Comparison of ENCODE assay signal across 9 mouse cellular contexts in the genomic region with DNA sequence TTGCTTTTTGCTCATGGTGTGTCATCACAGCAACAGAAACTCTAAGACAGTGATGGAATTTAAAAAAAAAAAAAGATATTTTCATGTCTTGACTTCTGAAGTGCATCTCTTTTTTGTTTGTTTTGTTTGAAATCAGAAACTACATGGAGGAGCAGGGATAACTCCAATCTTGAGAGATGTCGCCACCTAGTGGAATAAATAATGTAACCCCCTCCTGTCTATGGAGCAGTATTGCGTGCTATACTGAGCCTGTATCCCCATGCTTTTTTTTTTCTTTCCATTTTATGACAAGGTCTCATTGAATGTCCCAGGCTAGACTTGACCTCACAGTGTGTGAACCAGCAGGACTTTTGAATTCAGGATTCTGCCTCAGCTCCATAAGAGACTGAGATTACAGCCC. TPM values are rescaled to one million over a fixed set of nuclear protein-coding genes. Genes with fewer than 3 reads are reported as not detected.
A peak's percentile ranks its signal among the peaks of the same experiment; 100 is the strongest.
DNase-seq lines count a peak whose midpoint lies in the region; ATAC-seq and TF ChIP-seq lines count a peak whose summit lies in the region.
"Had no signal": no experiment of that assay in that cellular context is flagged by ENCODE, and none has a peak within 500 bp of the region (broad histone marks: within the 10 kb centered on the region; RNA-seq: fewer than 3 reads in every experiment).

No protein-coding gene starts in this region.

- no peaks in the 10 kb centered on the region for H3K9me3 ChIP-seq in kidney, embryonic 16.5 days (ENCODE audit: low read length)
- H3K9me3 ChIP-seq: neural tube, embryonic 12.5 days had no signal

- TF ChIP-seq POLR2A in bone marrow, adult 2 months (IDR thresholded peaks at IDR 0.05; ENCODE audit: borderline replicate concordance, control insufficient read depth, low read depth, low read length): no peak

- ATAC-seq in kidney, embryonic 16.5 days (ENCODE audit: low FRiP score, low TSS enrichment): peak; percentile 67; the same call in 1 of the 2 replicates
- ATAC-seq in megakaryocyte progenitor cell, adult 5-6 weeks (replicated peaks; ENCODE audit: poor library complexity): peak; percentile 92

- H3K4me3 ChIP-seq in bone marrow, adult 2 months (replicated peaks; ENCODE audit: control insufficient read depth, low read depth, low read length): no peak overlapping the region
- no peak overlapping the region for H3K4me3 ChIP-seq in kidney, embryonic 16.5 days (ENCODE audit: low read length)
- H3K4me3 ChIP-seq: neural tube, embryonic 12.5 days had no signal

- H3K36me3 ChIP-seq in kidney, embryonic 16.5 days (ENCODE audit: insufficient read depth, low read length): peaks cover 11% of the 10 kb centered on the region

- peak; percentile 38 for DNase-seq in left cerebral cortex, adult 11 months (ENCODE audit: low spot score)
- DNase-seq in left cerebral cortex, adult 8-10 months (ENCODE audit: low spot score in 2 of 2): no peak
- peak; percentile 19 to 55 for DNase-seq in CD8-positive naive resting alpha-beta T cell, adult 2 months (ENCODE audit: low read depth in 2 of 2, low spot score in 2 of 2)
- peak; percentile 48 for DNase-seq in fibroblast of lung, adult 2 months (ENCODE audit: low read depth)
- DNase-seq in gastrocnemius, postnatal 25 days: no peak

- H3K9ac ChIP-seq in kidney, embryonic 16.5 days (replicated peaks; ENCODE audit: low read length): no peak overlapping the region
- H3K9ac ChIP-seq: neural tube, embryonic 12.5 days had no signal

- TF ChIP-seq CTCF in bone marrow, adult 2 months (IDR thresholded peaks at IDR 0.05; ENCODE audit: control insufficient read depth, insufficient read depth, low read length): peak; percentile 29; the same call in 1 of the 2 replicates

- no peak overlapping the region for H3K27ac ChIP-seq in bone marrow, adult 2 months (ENCODE audit: control insufficient read depth, insufficient read depth, low read depth, low read length, poor library complexity)
- H3K27ac ChIP-seq in kidney, embryonic 16.5 days (ENCODE audit: low read length): no peak overlapping the region
- H3K27ac ChIP-seq: neural tube, embryonic 12.5 days had no signal

- no peaks in the 10 kb centered on the region; the same call in 1 of the 2 replicates for H3K4me1 ChIP-seq in bone marrow, adult 2 months (ENCODE audit: control insufficient read depth, insufficient read depth, low read length)
- H3K4me1 ChIP-seq in kidney, embryonic 16.5 days (ENCODE audit: insufficient read depth, low read length): no peaks in the 10 kb centered on the region
- H3K4me1 ChIP-seq: neural tube, embryonic 12.5 days had no signal

- no peaks in the 10 kb centered on the region for H3K27me3 ChIP-seq in kidney, embryonic 16.5 days (ENCODE audit: insufficient read depth, low read length)
- H3K27me3 ChIP-seq: neural tube, embryonic 12.5 days had no signal

- H3K4me2 ChIP-seq in kidney, embryonic 16.5 days (replicated peaks; ENCODE audit: low read depth, low read length): no peak overlapping the region
- H3K4me2 ChIP-seq: neural tube, embryonic 12.5 days had no signal

- WGBS in bone marrow, adult 2 months: 14% methylated on average over 2 of the region's 2 CpGs
- 12% methylated on average over 2 of the region's 2 CpGs for WGBS in kidney, embryonic 16.5 days

RNA-seq across cellular contexts. Expression of a gene that starts 54.5 kb away (rescaled TPM):
- total RNA-seq in left cerebral cortex, adult 8-10 months (2022): 100 to 1,000 TPM; 113 to 126 (median 120) TPM
- 2.1 and 7.1 TPM in 2 replicates for polyA plus RNA-seq in bone marrow, adult 2 months (2011; ENCODE audit: insufficient read depth, insufficient read length, low replicate concordance, missing spikeins)
- polyA plus RNA-seq in kidney, embryonic 16.5 days (2015; fragmentation: Nextera tagmentation; extraction: Ambion mirVana): 25.3 and 26.6 TPM in 2 replicates
- 17.6 and 18.4 TPM in 2 replicates for total RNA-seq in megakaryocyte progenitor cell, adult 5-6 weeks (2015)
- 16.8 and 17.5 TPM in 2 replicates for total RNA-seq in megakaryocyte progenitor cell, adult 5-6 weeks (2017)
- total RNA-seq in gastrocnemius, postnatal 25 days (2021): 10 to 100 TPM; 20.2 to 21.8 TPM

Comparison
In these comparisons a context has a peak if more than half of its experiments do, and no peak if none do; other contexts are left out.
1. DNase-seq: peak in left cerebral cortex, adult 11 months (single experiment), CD8-positive naive resting alpha-beta T cell, adult 2 months (2 of 2) and fibroblast of lung, adult 2 months (single experiment); none in left cerebral cortex, adult 8-10 months (0 of 2) and gastrocnemius, postnatal 25 days (single experiment).
2. RNA of a gene that starts 54.5 kb away (total RNA-seq): 113 to 126 TPM in left cerebral cortex, adult 8-10 months; 20.2 to 21.8 TPM in gastrocnemius, postnatal 25 days and 16.8 to 18.4 TPM in megakaryocyte progenitor cell, adult 5-6 weeks; every median in the first group is over 4 times any median in the second.